Mouse (Mus musculus): ENCODE data around the gene Ccdc134. TPM values are rescaled to one million over a fixed set of nuclear protein-coding genes. Genes with fewer than 3 reads are reported as not detected.

Gene Ccdc134
- polyA plus RNA-seq, 1 experiment from 2014 or later: 15.3 TPM

DNA sequence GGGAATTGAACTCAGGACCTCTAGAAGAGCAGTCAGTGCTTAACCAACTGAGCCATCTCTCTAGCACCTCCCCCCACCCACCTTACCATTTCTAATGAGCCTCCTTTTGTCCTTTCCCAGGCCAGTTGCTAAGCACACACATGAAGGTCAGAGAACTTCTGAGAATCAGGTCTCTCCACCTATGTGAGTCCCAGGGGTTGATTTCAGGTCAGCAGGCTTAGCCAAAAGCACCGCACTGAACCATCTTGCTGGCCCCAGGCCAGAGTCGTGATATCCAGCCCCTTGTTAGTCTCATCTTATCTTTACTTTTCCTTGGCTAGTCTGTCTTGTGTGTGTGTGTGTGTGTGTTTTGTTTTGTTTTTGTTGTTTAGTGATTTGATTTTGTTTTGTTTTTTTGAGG is 17.7 kb downstream of the Ccdc134 start:
- Histone ChIP-seq H3K4me2 (ENCODE audit: low read length) (no peak overlapping the region), H3K36me3 (ENCODE audit: control insufficient read depth, insufficient read depth, low read length) (peaks cover 11% of the 10 kb centered on the region; the same call in 1 of the 2 replicates), H3K27me3 (replicated peaks; ENCODE audit: control insufficient read depth, insufficient read depth, low read length) (no peaks in the 10 kb centered on the region), H3K4me1 (replicated peaks; ENCODE audit: control insufficient read depth, insufficient read depth, low read length) (peaks cover 30% of the 10 kb centered on the region), H3K4me3 (ENCODE audit: low read depth, low read length) (no peak overlapping the region), H3K27ac (ENCODE audit: low read depth) (peak overlapping the region; percentile 94), H3K9ac (ENCODE audit: low read length) (no peak overlapping the region), H3K9me3 (ENCODE audit: control insufficient read depth, low read length) (no peaks in the 10 kb centered on the region)
- no peak for DNase-seq (ENCODE audit: low spot score)
- ATAC-seq (replicated peaks; ENCODE audit: low FRiP score, low TSS enrichment, low read depth): no peak
- WGBS: 38% methylated on average over 2 of the region's 2 CpGs

DNA sequence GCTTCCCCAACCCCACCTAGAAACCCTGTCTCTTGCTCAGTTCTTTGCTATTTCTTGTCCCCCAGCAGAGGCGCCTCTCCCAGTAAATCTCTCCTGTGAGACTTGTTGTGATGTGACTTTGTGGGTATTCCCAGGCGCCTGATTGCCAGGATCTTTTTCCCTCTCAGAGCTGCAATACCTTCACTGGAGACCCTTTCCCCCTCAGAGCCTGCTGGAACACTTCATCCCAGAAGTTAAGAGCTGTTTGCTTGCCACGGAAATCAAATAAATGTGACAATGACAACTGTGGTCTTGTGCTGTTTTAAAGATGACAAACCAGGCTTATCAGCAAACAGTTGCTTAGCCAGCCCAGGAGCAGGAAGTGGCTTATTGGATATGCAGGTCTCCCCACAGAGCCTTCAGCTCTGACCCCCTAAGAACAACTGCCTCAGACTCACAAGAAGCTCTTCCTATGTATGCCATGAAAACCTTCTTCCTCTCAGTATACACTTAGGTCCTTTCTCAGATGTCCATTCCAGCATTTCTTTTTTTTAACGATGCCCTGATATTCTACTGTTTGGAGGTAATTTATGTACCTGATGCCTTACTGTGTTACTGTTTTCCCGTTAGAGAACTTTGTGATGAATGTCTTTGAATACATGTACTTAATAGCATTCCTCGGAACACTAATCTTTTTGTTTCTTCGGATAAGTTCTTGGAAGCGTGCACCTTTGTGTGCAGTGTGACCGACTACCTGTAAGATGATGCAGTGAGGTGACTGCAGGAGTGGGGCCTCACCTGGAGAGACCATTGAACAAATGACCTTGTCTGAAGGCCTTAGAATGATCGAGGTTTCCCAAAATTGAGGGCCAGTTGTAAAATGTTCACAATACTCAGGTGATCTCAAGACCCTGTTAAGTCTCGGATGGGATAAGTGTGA is 18.4 kb downstream of the Ccdc134 start:
- H3K4me3 ChIP-seq (ENCODE audit: low read depth, low read length): peak overlapping the region; percentile 27
- H3K36me3 ChIP-seq (ENCODE audit: control insufficient read depth, insufficient read depth, low read length): peaks cover 4% of the 10 kb centered on the region; the same call in 1 of the 2 replicates
- no peaks in the 10 kb centered on the region for H3K9me3 ChIP-seq (ENCODE audit: control insufficient read depth, low read length)
- peak overlapping the region; percentile 94 for H3K27ac ChIP-seq (ENCODE audit: low read depth)
- H3K4me2 ChIP-seq (ENCODE audit: low read length): peak overlapping the region; percentile 46
- 0 out of 2 replicates have a peak overlapping the region, but pooled peaks have one; percentile 11 for H3K9ac ChIP-seq (ENCODE audit: low read length)
- DNase-seq (ENCODE audit: low spot score) (no peak), ATAC-seq (replicated peaks; ENCODE audit: low FRiP score, low TSS enrichment, low read depth) (no peak; the same call in 1 of the 2 replicates)
- 9% methylated on average over 11 of the region's 11 CpGs for WGBS
- no peaks in the 10 kb centered on the region for H3K27me3 ChIP-seq (replicated peaks; ENCODE audit: control insufficient read depth, insufficient read depth, low read length)
- peaks cover 30% of the 10 kb centered on the region for H3K4me1 ChIP-seq (replicated peaks; ENCODE audit: control insufficient read depth, insufficient read depth, low read length)

DNA sequence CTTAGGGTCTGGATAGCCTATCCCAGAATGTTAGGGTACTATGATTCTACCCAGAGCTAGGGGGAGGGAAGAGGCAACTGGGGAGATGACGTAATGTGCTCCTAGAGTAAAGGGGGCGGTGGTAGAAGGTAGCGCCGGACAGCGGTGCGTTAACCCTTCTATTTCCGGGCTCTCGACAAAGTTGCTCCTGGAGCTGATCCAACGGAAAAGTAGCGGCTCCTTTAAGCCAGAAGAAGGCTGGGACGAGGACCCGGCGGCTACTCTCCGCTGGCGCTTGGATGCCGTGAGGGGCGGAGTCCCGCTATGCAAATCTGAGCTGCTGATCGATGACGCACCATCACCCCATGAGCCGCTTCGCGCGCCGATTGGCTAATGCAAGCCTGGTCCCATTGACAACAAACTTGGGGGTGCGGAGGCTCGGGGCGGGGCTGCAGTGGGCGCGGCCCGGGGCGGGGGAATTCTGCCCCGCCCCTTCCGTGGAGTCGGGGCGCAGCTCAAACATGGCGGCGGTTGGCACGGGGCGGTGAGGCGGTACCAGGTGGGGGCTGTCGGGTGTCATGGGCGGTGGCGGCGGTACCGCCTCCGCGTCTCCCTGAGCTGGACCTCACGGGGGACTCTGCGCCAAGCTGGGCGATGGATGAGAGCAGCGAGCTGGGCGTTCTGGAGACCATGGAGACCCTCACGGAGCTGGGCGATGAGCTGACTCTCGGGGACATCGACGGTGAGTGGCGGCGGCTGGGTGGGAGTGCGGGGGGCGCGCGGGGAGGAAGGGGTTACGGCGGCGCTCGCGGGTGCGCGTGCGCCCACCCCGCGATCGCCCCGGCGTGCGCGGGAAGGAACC is 19.3 kb downstream of the Ccdc134 start, which contains the start of gene Srebf2:
Gene Srebf2 (plus strand): TSS at position 412 of the 841 bp plus-strand sequence.
- peak within 1 kb of the TSS; percentile 85 for H3K4me2 ChIP-seq (ENCODE audit: low read length)
- no peaks in the 10 kb centered on the region for H3K27me3 ChIP-seq (replicated peaks; ENCODE audit: control insufficient read depth, insufficient read depth, low read length)
- H3K4me1 ChIP-seq (replicated peaks; ENCODE audit: control insufficient read depth, insufficient read depth, low read length): peaks cover 30% of the 10 kb centered on the region
- H3K36me3 ChIP-seq (ENCODE audit: control insufficient read depth, insufficient read depth, low read length): 0 out of 2 replicates have a peak, but pooled peaks cover 4% of the 10 kb centered on the region
- peak within 1 kb of the TSS; percentile 94 for H3K27ac ChIP-seq (ENCODE audit: low read depth)
- peak within 1 kb of the TSS; percentile 89 for H3K9ac ChIP-seq (ENCODE audit: low read length)
- ATAC-seq (replicated peaks; ENCODE audit: low FRiP score, low TSS enrichment, low read depth) (peak; percentile 98), DNase-seq (ENCODE audit: low spot score) (peak; percentile 98)
- H3K4me3 ChIP-seq (ENCODE audit: low read depth, low read length): peak within 1 kb of the TSS; percentile 86
- H3K9me3 ChIP-seq (ENCODE audit: control insufficient read depth, low read length): no peaks in the 10 kb centered on the region
- under 1% methylated on average over 71 of the region's 79 CpGs for WGBS

DNA sequence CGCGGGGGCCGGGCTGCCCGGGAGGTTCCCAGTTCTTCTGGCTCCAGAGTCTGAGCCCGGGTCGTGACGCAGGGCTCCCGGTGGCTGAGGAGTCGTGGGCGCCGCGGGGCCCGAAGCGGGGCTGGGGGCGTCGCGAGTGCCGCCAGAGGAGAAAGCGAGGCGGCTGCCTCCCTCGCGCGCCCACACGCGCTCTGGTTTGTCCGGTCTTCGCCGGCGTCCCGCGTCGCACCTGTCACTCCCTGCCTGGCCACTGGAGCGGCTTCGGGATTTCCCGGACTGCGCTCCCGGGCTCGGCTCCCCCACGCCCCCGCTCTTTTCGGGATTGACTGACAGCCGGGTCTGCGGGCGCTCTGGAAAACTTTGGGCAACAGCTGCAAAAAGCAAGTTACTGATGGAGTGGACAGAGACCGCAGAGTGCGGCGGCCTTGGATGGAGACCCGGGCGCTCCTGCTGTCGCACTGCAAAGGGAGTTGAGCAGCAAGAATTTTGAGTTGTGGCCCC is 19.9 kb downstream of the Ccdc134 start:
- H3K27me3 ChIP-seq (replicated peaks; ENCODE audit: control insufficient read depth, insufficient read depth, low read length): no peaks in the 10 kb centered on the region
- H3K4me3 ChIP-seq (ENCODE audit: low read depth, low read length): peak overlapping the region; percentile 86
- ATAC-seq (replicated peaks; ENCODE audit: low FRiP score, low TSS enrichment, low read depth): peak; percentile 7
- whole genome bisulfite sequencing: under 1% methylated on average over 39 of the region's 50 CpGs
- no peaks in the 10 kb centered on the region for H3K9me3 ChIP-seq (ENCODE audit: control insufficient read depth, low read length)
- peak; percentile 83 for DNase-seq (ENCODE audit: low spot score)
- peak overlapping the region; percentile 94 for H3K27ac ChIP-seq (ENCODE audit: low read depth)
- H3K9ac ChIP-seq (ENCODE audit: low read length): peak overlapping the region; percentile 89
- H3K4me1 ChIP-seq (replicated peaks; ENCODE audit: control insufficient read depth, insufficient read depth, low read length): peaks cover 33% of the 10 kb centered on the region
- H3K36me3 ChIP-seq (ENCODE audit: control insufficient read depth, insufficient read depth, low read length): 0 out of 2 replicates have a peak, but pooled peaks cover 4% of the 10 kb centered on the region
- peak overlapping the region; percentile 85 for H3K4me2 ChIP-seq (ENCODE audit: low read length)

DNA sequence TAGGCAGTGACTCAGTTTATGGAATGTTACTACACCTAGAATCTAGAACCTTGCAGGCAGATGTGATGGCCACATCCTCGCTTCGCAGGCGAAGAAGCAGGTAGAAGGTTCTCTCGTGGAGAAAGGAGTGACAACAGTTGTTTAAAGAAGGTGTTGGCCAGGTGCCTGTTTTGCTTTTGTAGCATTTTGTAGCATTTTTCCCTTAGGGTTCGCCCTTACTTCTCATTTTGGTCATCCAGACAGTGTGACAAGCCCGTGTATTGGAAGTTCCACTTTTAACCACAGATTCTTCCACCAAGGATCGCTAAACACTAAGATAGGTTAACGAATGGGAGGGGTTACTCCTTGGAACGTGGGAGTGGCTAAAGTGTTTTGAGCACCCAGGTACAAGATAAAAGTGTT is 20.8 kb downstream of the Ccdc134 start:
- ATAC-seq (replicated peaks; ENCODE audit: low FRiP score, low TSS enrichment, low read depth) (no peak), DNase-seq (ENCODE audit: low spot score) (no peak)
- WGBS: 21% methylated on average over 9 of the region's 9 CpGs

DNA sequence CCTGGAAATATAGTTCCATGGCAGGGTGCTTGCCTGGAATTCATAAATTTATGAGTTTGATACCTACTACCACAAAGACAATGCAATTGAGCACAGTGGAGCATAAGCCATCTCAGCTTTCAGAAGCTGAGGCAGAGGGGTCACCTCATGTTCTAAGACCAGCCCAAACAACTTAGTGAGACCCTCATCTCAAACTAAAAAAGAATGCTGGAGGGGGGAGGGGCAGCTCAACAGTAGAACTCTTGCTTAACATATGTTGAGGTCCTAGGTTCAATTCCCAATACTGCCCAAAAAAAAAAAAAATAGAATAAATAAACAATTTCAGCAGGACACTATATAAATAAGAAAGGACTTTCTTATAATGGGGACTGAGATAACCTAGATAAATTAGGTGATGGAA is 22.3 kb downstream of the Ccdc134 start:
- Histone ChIP-seq H3K36me3 (ENCODE audit: control insufficient read depth, insufficient read depth, low read length) (0 out of 2 replicates have a peak, but pooled peaks cover 4% of the 10 kb centered on the region), H3K4me2 (ENCODE audit: low read length) (no peak overlapping the region), H3K9me3 (ENCODE audit: control insufficient read depth, low read length) (no peaks in the 10 kb centered on the region), H3K27ac (ENCODE audit: low read depth) (no peak overlapping the region), H3K27me3 (replicated peaks; ENCODE audit: control insufficient read depth, insufficient read depth, low read length) (no peaks in the 10 kb centered on the region), H3K9ac (ENCODE audit: low read length) (no peak overlapping the region), H3K4me1 (replicated peaks; ENCODE audit: control insufficient read depth, insufficient read depth, low read length) (peaks cover 33% of the 10 kb centered on the region), H3K4me3 (ENCODE audit: low read depth, low read length) (no peak overlapping the region)
- ATAC-seq (replicated peaks; ENCODE audit: low FRiP score, low TSS enrichment, low read depth) (no peak), DNase-seq (ENCODE audit: low spot score) (no peak)

More for the DNA sequence above, 20.8 kb downstream of the Ccdc134 start:
- peak overlapping the region; percentile 89 for H3K9ac ChIP-seq (ENCODE audit: low read length)
- no peaks in the 10 kb centered on the region for H3K9me3 ChIP-seq (ENCODE audit: control insufficient read depth, low read length)
- H3K27ac ChIP-seq (ENCODE audit: low read depth): peak overlapping the region; percentile 94; the same call in 1 of the 2 replicates
- peaks cover 36% of the 10 kb centered on the region for H3K4me1 ChIP-seq (replicated peaks; ENCODE audit: control insufficient read depth, insufficient read depth, low read length)
- 0 out of 2 replicates have a peak, but pooled peaks cover 4% of the 10 kb centered on the region for H3K36me3 ChIP-seq (ENCODE audit: control insufficient read depth, insufficient read depth, low read length)
- peak overlapping the region; percentile 86 for H3K4me3 ChIP-seq (ENCODE audit: low read depth, low read length)
- H3K4me2 ChIP-seq (ENCODE audit: low read length): peak overlapping the region; percentile 85
- H3K27me3 ChIP-seq (replicated peaks; ENCODE audit: control insufficient read depth, insufficient read depth, low read length): no peaks in the 10 kb centered on the region

DNA sequence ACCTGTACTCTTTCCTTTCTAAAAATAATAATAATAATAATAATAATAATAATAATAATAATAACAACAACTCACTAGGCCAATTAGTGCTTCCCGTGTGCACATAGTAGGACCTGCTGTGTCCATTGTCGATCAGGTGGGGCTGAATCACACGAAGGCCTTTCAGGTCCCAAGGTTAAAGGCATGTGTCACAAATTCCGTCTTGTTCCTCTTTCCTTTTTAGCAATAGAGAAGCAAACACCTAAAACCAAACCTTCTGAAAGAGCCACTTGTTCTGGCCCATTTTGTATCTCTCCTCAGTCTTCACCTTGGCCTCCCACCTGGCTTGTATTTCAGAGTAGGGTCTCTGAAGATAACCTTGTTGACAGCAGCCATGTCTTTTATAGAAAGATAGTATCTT is 23.5 kb downstream of the Ccdc134 start:
- no peak for DNase-seq (ENCODE audit: low spot score)
- peaks cover 23% of the 10 kb centered on the region for H3K4me1 ChIP-seq (replicated peaks; ENCODE audit: control insufficient read depth, insufficient read depth, low read length)
- ATAC-seq (replicated peaks; ENCODE audit: low FRiP score, low TSS enrichment, low read depth): no peak
- no peak overlapping the region for H3K4me2 ChIP-seq (ENCODE audit: low read length)
- H3K27ac ChIP-seq (ENCODE audit: low read depth): no peak overlapping the region
- H3K27me3 ChIP-seq (replicated peaks; ENCODE audit: control insufficient read depth, insufficient read depth, low read length): no peaks in the 10 kb centered on the region
- H3K36me3 ChIP-seq (ENCODE audit: control insufficient read depth, insufficient read depth, low read length): 0 out of 2 replicates have a peak, but pooled peaks cover 4% of the 10 kb centered on the region
- no peak overlapping the region for H3K4me3 ChIP-seq (ENCODE audit: low read depth, low read length)
- H3K9ac ChIP-seq (ENCODE audit: low read length): no peak overlapping the region
- 92% methylated on average over 4 of the region's 4 CpGs for WGBS
- H3K9me3 ChIP-seq (ENCODE audit: control insufficient read depth, low read length): no peaks in the 10 kb centered on the region

DNA sequence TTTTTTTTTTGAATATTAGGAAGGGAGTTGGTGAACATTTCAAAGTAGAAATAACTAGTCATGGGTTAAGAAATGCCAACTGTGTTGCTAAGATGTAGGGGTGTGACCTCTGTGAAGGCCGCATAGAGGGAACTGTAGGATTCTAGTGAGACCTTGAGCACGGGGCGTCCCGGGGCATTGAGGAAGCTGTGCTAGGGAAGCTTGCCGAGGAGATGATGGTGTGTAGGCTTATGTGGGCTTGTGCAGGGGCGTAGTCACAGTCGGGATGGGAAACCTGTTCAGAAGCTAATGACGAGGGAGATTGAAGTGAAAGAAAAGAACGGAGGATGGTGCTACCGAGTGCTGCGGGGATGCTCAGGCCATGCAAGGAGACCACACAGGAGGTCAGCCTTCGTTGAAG is 24.3 kb downstream of the Ccdc134 start:
- no peak overlapping the region for H3K4me3 ChIP-seq (ENCODE audit: low read depth, low read length)
- ATAC-seq (replicated peaks; ENCODE audit: low FRiP score, low TSS enrichment, low read depth) (no peak), DNase-seq (ENCODE audit: low spot score) (no peak)
- H3K9me3 ChIP-seq (ENCODE audit: control insufficient read depth, low read length): no peaks in the 10 kb centered on the region
- H3K9ac ChIP-seq (ENCODE audit: low read length): no peak overlapping the region
- H3K4me2 ChIP-seq (ENCODE audit: low read length): no peak overlapping the region
- H3K36me3 ChIP-seq (ENCODE audit: control insufficient read depth, insufficient read depth, low read length): 0 out of 2 replicates have a peak, but pooled peaks cover 4% of the 10 kb centered on the region
- H3K27ac ChIP-seq (ENCODE audit: low read depth): no peak overlapping the region
- peaks cover 23% of the 10 kb centered on the region for H3K4me1 ChIP-seq (replicated peaks; ENCODE audit: control insufficient read depth, insufficient read depth, low read length)
- no peaks in the 10 kb centered on the region for H3K27me3 ChIP-seq (replicated peaks; ENCODE audit: control insufficient read depth, insufficient read depth, low read length)
- 82% methylated on average over 12 of the region's 12 CpGs for WGBS

Data from intestine, embryonic 14.5 days (tissue).